ENCODE assay signal across 10 mouse cellular contexts in genomic region chr1:189830797-189831232, GRCm38 (mm10).
A peak's percentile ranks its signal among the peaks of the same experiment; 100 is the strongest.
DNase-seq lines count a peak whose midpoint lies in the region; ATAC-seq and TF ChIP-seq lines count a peak whose summit lies in the region.
"Had no signal": no experiment of that assay in that cellular context is flagged by ENCODE, and none has a peak within 500 bp of the region (broad histone marks: within the 10 kb centered on the region; RNA-seq: fewer than 3 reads in every experiment).

No protein-coding gene starts in this region.

- H3K9me3 ChIP-seq in ES-Bruce4 (replicated peaks; ENCODE audit: control insufficient read depth, insufficient read depth, low read length, poor library complexity, severe bottlenecking): no peaks in the 10 kb centered on the region
- no peaks in the 10 kb centered on the region for H3K9me3 ChIP-seq in intestine, embryonic 14.5 days (ENCODE audit: control insufficient read depth, low read length)
- no peaks in the 10 kb centered on the region for H3K9me3 ChIP-seq in liver, embryonic 15.5 days (replicated peaks)
- H3K9me3 ChIP-seq in forebrain, postnatal 0 days (ENCODE audit: low read length): no peaks in the 10 kb centered on the region

- H3K27me3 ChIP-seq in ES-Bruce4 (ENCODE audit: control insufficient read depth, insufficient read depth, low read length, poor library complexity, severe bottlenecking): no peaks in the 10 kb centered on the region
- H3K27me3 ChIP-seq in intestine, embryonic 14.5 days (replicated peaks; ENCODE audit: control insufficient read depth, insufficient read depth, low read length): no peaks in the 10 kb centered on the region
- no peaks in the 10 kb centered on the region for H3K27me3 ChIP-seq in liver, embryonic 15.5 days
- H3K27me3 ChIP-seq in forebrain, postnatal 0 days (ENCODE audit: insufficient read depth, low read length): no peaks in the 10 kb centered on the region

- 17% methylated on average over 12 of the region's 12 CpGs for WGBS in intestine, embryonic 14.5 days
- WGBS in liver, embryonic 15.5 days (ENCODE audit: insufficient replicate concordance): 21% methylated on average over 12 of the region's 12 CpGs
- 11% methylated on average over 12 of the region's 12 CpGs for WGBS in forebrain, postnatal 0 days

- DNase-seq in gastrocnemius, postnatal 25 days: peak; percentile 52
- DNase-seq in gastrocnemius, adult 8-10 months (ENCODE audit: low spot score in 2 of 2): no peak
- peak; percentile 63 for DNase-seq in intestine, embryonic 14.5 days (ENCODE audit: low spot score)
- no peak for DNase-seq in adipocyte (ENCODE audit: low spot score)
- no peak for DNase-seq in forebrain, postnatal 0 days
- no peak for DNase-seq in heart, postnatal 4 days

- ATAC-seq in intestine, embryonic 14.5 days (replicated peaks; ENCODE audit: low FRiP score, low TSS enrichment, low read depth): 0 out of 2 replicates have a peak, but pooled peaks have one; percentile 47
- ATAC-seq in liver, embryonic 15.5 days (ENCODE audit: insufficient read depth): peak; percentile 81
- no peak for ATAC-seq in forebrain, postnatal 0 days

- no peak overlapping the region for H3K9ac ChIP-seq in ES-Bruce4 (ENCODE audit: low read depth, poor library complexity, severe bottlenecking)
- H3K9ac ChIP-seq in intestine, embryonic 14.5 days (ENCODE audit: low read length): no peak overlapping the region
- H3K9ac ChIP-seq in liver, embryonic 15.5 days: no peak overlapping the region
- no peak overlapping the region for H3K9ac ChIP-seq in forebrain, postnatal 0 days

- peaks cover 7% of the 10 kb centered on the region for H3K4me1 ChIP-seq in ES-Bruce4 (ENCODE audit: control insufficient read depth, insufficient read depth, low read length)
- no peaks in the 10 kb centered on the region for H3K4me1 ChIP-seq in intestine, embryonic 14.5 days (replicated peaks; ENCODE audit: control insufficient read depth, insufficient read depth, low read length)
- peaks cover 28% of the 10 kb centered on the region for H3K4me1 ChIP-seq in liver, embryonic 15.5 days (replicated peaks)
- H3K4me1 ChIP-seq in forebrain, postnatal 0 days (ENCODE audit: insufficient read depth): no peaks in the 10 kb centered on the region

- H3K36me3 ChIP-seq in ES-Bruce4 (ENCODE audit: control insufficient read depth, insufficient read depth, low read length, poor library complexity, severe bottlenecking): peaks cover 3% of the 10 kb centered on the region
- H3K36me3 ChIP-seq in intestine, embryonic 14.5 days (ENCODE audit: control insufficient read depth, insufficient read depth, low read length): peaks cover 24% of the 10 kb centered on the region
- no peaks in the 10 kb centered on the region for H3K36me3 ChIP-seq in liver, embryonic 15.5 days (replicated peaks)
- H3K36me3 ChIP-seq in forebrain, postnatal 0 days (ENCODE audit: insufficient read depth): no peaks in the 10 kb centered on the region
- H3K36me3 ChIP-seq: G1E had no signal

- no peak overlapping the region for H3K4me2 ChIP-seq in intestine, embryonic 14.5 days (ENCODE audit: low read length)
- H3K4me2 ChIP-seq in liver, embryonic 15.5 days: peak overlapping the region; percentile 39
- H3K4me2 ChIP-seq in forebrain, postnatal 0 days (ENCODE audit: low read depth): no peak overlapping the region

- no peak for TF ChIP-seq POLR2A in ES-Bruce4 (IDR thresholded peaks at IDR 0.05; ENCODE audit: insufficient read depth, low read length)

- no peak overlapping the region for H3K27ac ChIP-seq in ES-Bruce4 (ENCODE audit: insufficient read depth, low read length)
- H3K27ac ChIP-seq in intestine, embryonic 14.5 days (ENCODE audit: low read depth): no peak overlapping the region
- H3K27ac ChIP-seq in liver, embryonic 15.5 days (replicated peaks): no peak overlapping the region
- no peak overlapping the region for H3K27ac ChIP-seq in forebrain, postnatal 0 days (ENCODE audit: low read depth, low read length)
- H3K27ac ChIP-seq: macrophage had no signal

- no peak for TF ChIP-seq CTCF in ES-Bruce4 (IDR thresholded peaks at IDR 0.05; ENCODE audit: low read depth, low read length)
- no peak for TF ChIP-seq CTCF in forebrain, postnatal 0 days (IDR thresholded peaks at IDR 0.05; ENCODE audit: low read depth)

- TF ChIP-seq EP300 in ES-Bruce4 (IDR thresholded peaks at IDR 0.05; ENCODE audit: insufficient read depth, low read depth, low read length): peak; percentile 57; the same call in 1 of the 2 replicates

- no peak overlapping the region for H3K4me3 ChIP-seq in ES-Bruce4 (ENCODE audit: low read depth, low read length)
- no peak overlapping the region for H3K4me3 ChIP-seq in intestine, embryonic 14.5 days (ENCODE audit: low read depth, low read length)
- no peak overlapping the region for H3K4me3 ChIP-seq in liver, embryonic 15.5 days (replicated peaks)
- no peak overlapping the region for H3K4me3 ChIP-seq in forebrain, postnatal 0 days (ENCODE audit: low read depth, low read length)

Comparison
In these comparisons a context has a peak if more than half of its experiments do, and no peak if none do; other contexts are left out.
1. DNase-seq: peak in gastrocnemius, postnatal 25 days (single experiment) and intestine, embryonic 14.5 days (single experiment); none in gastrocnemius, adult 8-10 months (0 of 2), adipocyte (single experiment), forebrain, postnatal 0 days (single experiment) and heart, postnatal 4 days (single experiment).